25 mouse cellular contexts compared by ENCODE assay signal in the genomic region with DNA sequence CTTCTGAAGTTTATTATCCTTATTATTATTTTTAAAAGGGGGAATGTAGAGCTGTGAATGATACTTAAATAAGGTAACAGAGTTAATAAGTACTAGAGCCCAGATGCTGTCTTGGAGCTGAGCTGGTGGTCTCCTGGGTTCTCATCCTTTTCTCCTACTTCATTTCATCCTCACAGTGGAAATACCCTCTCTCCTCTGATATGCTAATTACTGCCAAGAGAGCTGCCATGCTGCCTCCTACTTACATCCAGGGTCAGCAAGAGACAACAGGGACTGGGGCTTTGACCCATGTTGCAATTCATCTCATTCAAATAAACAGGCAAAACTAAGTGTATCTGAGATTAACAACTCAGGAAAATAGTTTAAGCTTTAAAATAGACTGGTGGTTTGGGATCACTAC.
DNase-seq lines count a peak whose midpoint lies in the region; ATAC-seq and TF ChIP-seq lines count a peak whose summit lies in the region.
"Had no signal": no experiment of that assay in that cellular context is flagged by ENCODE, and none has a peak within 500 bp of the region (broad histone marks: within the 10 kb centered on the region; RNA-seq: fewer than 3 reads in every experiment).

No protein-coding gene starts in this region.

- H3K9me3 ChIP-seq in forebrain, embryonic 13.5 days (replicated peaks), result no peaks in the 10 kb centered on the region
- no peaks in the 10 kb centered on the region for H3K9me3 ChIP-seq in forebrain, postnatal 0 days (ENCODE audit: low read length)
- no peaks in the 10 kb centered on the region for H3K9me3 ChIP-seq in midbrain, embryonic 11.5 days (ENCODE audit: control insufficient read depth, low read length)
- H3K9me3 ChIP-seq in midbrain, postnatal 0 days (ENCODE audit: low read length), result no peaks in the 10 kb centered on the region
- H3K9me3 ChIP-seq in midbrain, embryonic 13.5 days, result no peaks in the 10 kb centered on the region
- H3K9me3 ChIP-seq in midbrain, embryonic 10.5 days (replicated peaks), result no peaks in the 10 kb centered on the region
- H3K9me3 ChIP-seq: embryonic facial prominence, embryonic 13.5 days; embryonic facial prominence, embryonic 15.5 days; forebrain, embryonic 10.5 days; forebrain, embryonic 12.5 days; forebrain, embryonic 15.5 days; G1E had no signal

- TF ChIP-seq CTCF in forebrain, postnatal 0 days (IDR thresholded peaks at IDR 0.05; ENCODE audit: low read depth), result no peak
- no peak for TF ChIP-seq CTCF in midbrain, postnatal 0 days (IDR thresholded peaks at IDR 0.05)

- H3K4me1 ChIP-seq in forebrain, embryonic 13.5 days, result no peaks in the 10 kb centered on the region
- H3K4me1 ChIP-seq in forebrain, postnatal 0 days (ENCODE audit: insufficient read depth), result no peaks in the 10 kb centered on the region
- H3K4me1 ChIP-seq in midbrain, embryonic 11.5 days (ENCODE audit: control insufficient read depth, insufficient read depth, low read length), result no peaks in the 10 kb centered on the region
- H3K4me1 ChIP-seq in midbrain, postnatal 0 days (ENCODE audit: insufficient read depth, low read length), result no peaks in the 10 kb centered on the region
- no peaks in the 10 kb centered on the region; the same call in 1 of the 2 replicates for H3K4me1 ChIP-seq in midbrain, embryonic 13.5 days (replicated peaks)
- no peaks in the 10 kb centered on the region for H3K4me1 ChIP-seq in midbrain, embryonic 10.5 days
- H3K4me1 ChIP-seq: embryonic facial prominence, embryonic 13.5 days; embryonic facial prominence, embryonic 15.5 days; forebrain, embryonic 10.5 days; forebrain, embryonic 12.5 days had no signal

- no peak overlapping the region for H3K4me2 ChIP-seq in forebrain, embryonic 13.5 days
- H3K4me2 ChIP-seq in forebrain, postnatal 0 days (ENCODE audit: low read depth), result no peak overlapping the region
- no peak overlapping the region for H3K4me2 ChIP-seq in midbrain, embryonic 11.5 days
- H3K4me2 ChIP-seq in midbrain, postnatal 0 days (ENCODE audit: low read depth, low read length, poor library complexity, severe bottlenecking), result no peak overlapping the region
- H3K4me2 ChIP-seq in midbrain, embryonic 13.5 days (replicated peaks), result no peak overlapping the region
- H3K4me2 ChIP-seq: embryonic facial prominence, embryonic 13.5 days; embryonic facial prominence, embryonic 15.5 days; forebrain, embryonic 12.5 days; forebrain, embryonic 15.5 days had no signal

- H3K4me3 ChIP-seq in forebrain, embryonic 13.5 days, result no peak overlapping the region
- H3K4me3 ChIP-seq in forebrain, postnatal 0 days (ENCODE audit: low read depth, low read length), result no peak overlapping the region
- no peak overlapping the region for H3K4me3 ChIP-seq in midbrain, embryonic 11.5 days (ENCODE audit: low read depth, low read length)
- H3K4me3 ChIP-seq in midbrain, postnatal 0 days (ENCODE audit: low read depth, low read length), result no peak overlapping the region
- H3K4me3 ChIP-seq in midbrain, embryonic 13.5 days (replicated peaks), result no peak overlapping the region
- no peak overlapping the region for H3K4me3 ChIP-seq in midbrain, embryonic 10.5 days
- H3K4me3 ChIP-seq: embryonic facial prominence, embryonic 13.5 days; embryonic facial prominence, embryonic 15.5 days; erythroblast, embryonic 14.5 days; forebrain, embryonic 10.5 days; forebrain, embryonic 12.5 days; forebrain, embryonic 15.5 days had no signal

- H3K27me3 ChIP-seq in forebrain, embryonic 13.5 days, result no peaks in the 10 kb centered on the region
- no peaks in the 10 kb centered on the region for H3K27me3 ChIP-seq in forebrain, postnatal 0 days (ENCODE audit: insufficient read depth, low read length)
- no peaks in the 10 kb centered on the region for H3K27me3 ChIP-seq in midbrain, embryonic 11.5 days (ENCODE audit: control insufficient read depth, insufficient read depth, low read length)
- H3K27me3 ChIP-seq in midbrain, postnatal 0 days (ENCODE audit: insufficient read depth, low read length), result no peaks in the 10 kb centered on the region
- H3K27me3 ChIP-seq in midbrain, embryonic 13.5 days, result no peaks in the 10 kb centered on the region
- no peaks in the 10 kb centered on the region for H3K27me3 ChIP-seq in midbrain, embryonic 10.5 days (ENCODE audit: low read depth, poor library complexity, severe bottlenecking)
- H3K27me3 ChIP-seq: CH12.LX; embryonic facial prominence, embryonic 13.5 days; embryonic facial prominence, embryonic 15.5 days; forebrain, embryonic 12.5 days; forebrain, embryonic 15.5 days had no signal

- no peak overlapping the region for H3K27ac ChIP-seq in forebrain, embryonic 13.5 days
- H3K27ac ChIP-seq in forebrain, postnatal 0 days (ENCODE audit: low read depth, low read length), result no peak overlapping the region
- H3K27ac ChIP-seq in midbrain, embryonic 11.5 days (ENCODE audit: low read depth, low read length), result no peak overlapping the region
- no peak overlapping the region for H3K27ac ChIP-seq in midbrain, postnatal 0 days (ENCODE audit: low read depth, low read length)
- H3K27ac ChIP-seq in midbrain, embryonic 13.5 days, result no peak overlapping the region
- no peak overlapping the region for H3K27ac ChIP-seq in midbrain, embryonic 10.5 days (replicated peaks)
- H3K27ac ChIP-seq: embryonic facial prominence, embryonic 13.5 days; embryonic facial prominence, embryonic 15.5 days; forebrain, embryonic 10.5 days; forebrain, embryonic 12.5 days; forebrain, embryonic 15.5 days had no signal

- H3K36me3 ChIP-seq in forebrain, embryonic 13.5 days (ENCODE audit: poor library complexity, severe bottlenecking), result no peaks in the 10 kb centered on the region
- H3K36me3 ChIP-seq in forebrain, postnatal 0 days (ENCODE audit: insufficient read depth), result no peaks in the 10 kb centered on the region
- no peaks in the 10 kb centered on the region for H3K36me3 ChIP-seq in midbrain, embryonic 11.5 days (ENCODE audit: control insufficient read depth, insufficient read depth, low read length)
- H3K36me3 ChIP-seq in midbrain, postnatal 0 days (ENCODE audit: insufficient read depth, low read length), result no peaks in the 10 kb centered on the region
- no peaks in the 10 kb centered on the region for H3K36me3 ChIP-seq in midbrain, embryonic 13.5 days
- no peaks in the 10 kb centered on the region for H3K36me3 ChIP-seq in midbrain, embryonic 10.5 days
- H3K36me3 ChIP-seq: embryonic facial prominence, embryonic 13.5 days; embryonic facial prominence, embryonic 15.5 days; forebrain, embryonic 10.5 days; forebrain, embryonic 12.5 days; forebrain, embryonic 15.5 days; G1E had no signal

- H3K9ac ChIP-seq in forebrain, embryonic 13.5 days, result no peak overlapping the region
- H3K9ac ChIP-seq in forebrain, postnatal 0 days, result no peak overlapping the region
- no peak overlapping the region for H3K9ac ChIP-seq in midbrain, embryonic 11.5 days (ENCODE audit: low read length)
- H3K9ac ChIP-seq in midbrain, postnatal 0 days (replicated peaks; ENCODE audit: low read length, poor library complexity, severe bottlenecking), result no peak overlapping the region
- H3K9ac ChIP-seq in midbrain, embryonic 13.5 days (replicated peaks), result no peak overlapping the region
- H3K9ac ChIP-seq: embryonic facial prominence, embryonic 13.5 days; embryonic facial prominence, embryonic 15.5 days; forebrain, embryonic 12.5 days; forebrain, embryonic 15.5 days had no signal

- no peak for DNase-seq in forebrain, postnatal 0 days
- DNase-seq in midbrain, embryonic 11.5 days (ENCODE audit: low spot score, missing footprints), result no peak
- DNase-seq in midbrain, postnatal 0 days (ENCODE audit: low spot score), result no peak
- DNase-seq in midbrain, embryonic 10.5 days (ENCODE audit: low spot score), result no peak
- DNase-seq: adrenal gland, adult 2 months; adrenal gland, postnatal 10 days; adrenal gland, postnatal 25 days; B cell, adult 2 months; cerebellum, adult 11 months; cerebellum, adult 18-20 months; cerebellum, adult 8-10 months; cerebellum, postnatal 14 days; cerebellum, postnatal 36 days; embryo, embryonic 11 days had no signal

- peak; percentile 24; the same call in 1 of the 2 replicates for ATAC-seq in forebrain, embryonic 13.5 days
- ATAC-seq in forebrain, postnatal 0 days, result no peak
- ATAC-seq in midbrain, embryonic 11.5 days (ENCODE audit: low FRiP score), result 0 out of 2 replicates have a peak, but pooled peaks have one; percentile 59
- no peak for ATAC-seq in midbrain, postnatal 0 days (ENCODE audit: low FRiP score)
- 0 out of 2 replicates have a peak, but pooled peaks have one; percentile 56 for ATAC-seq in midbrain, embryonic 13.5 days
- ATAC-seq: CD4-positive, CD25-positive, alpha-beta regulatory T cell, adult 4 months had no signal

Comparison
In these comparisons a context has a peak if more than half of its experiments do, and no peak if none do; other contexts are left out.
1. ATAC-seq: peak in forebrain, embryonic 13.5 days (single experiment), midbrain, embryonic 11.5 days (single experiment) and midbrain, embryonic 13.5 days (single experiment); none in forebrain, postnatal 0 days (single experiment) and midbrain, postnatal 0 days (single experiment).